Mouse (Mus musculus) Muller cell, postnatal 12 days (primary cell): Measurements from ENCODE around the gene Gm7861.
"Not testable (repeated sequence)": the region's sequence is repeated elsewhere in the genome, so short reads cannot be mapped to it uniquely, and the experiment has no call there.

Experiments
- DNase-seq: peaks from one replicate; pipeline ENCODE4 v3.0.0-alpha.2; 2015; ENCODE audit errors: inconsistent ontology term

Gm7861 gene

GRCm38 (mm10) chr8:21594408-21594807 lies at the start of gene Gm7861:
Gm7861 (minus strand) TSS chr8:21594508.
- DNase-seq, result not testable (repeated sequence)

GRCm38 (mm10) chr8:21617883-21618282 lies 23.6 kb upstream of the Gm7861 start, which contains the start of gene Defa26:
Defa26 (plus strand) TSS chr8:21618183.
- DNase-seq, result not testable (repeated sequence)

- DNase-seq, result not testable (repeated sequence)
These were observed 11.6 kb downstream of the Gm7861 start, which contains the start of gene Defa28 for GRCm38 (mm10) chr8:21582706-21583105. Defa28 (plus strand) TSS chr8:21583006.

- DNase-seq, result not testable (repeated sequence)
These were observed 29.2 kb downstream of the Gm7861 start, which contains the start of gene Defa37 for GRCm38 (mm10) chr8:21565086-21565485. Defa37 (plus strand) TSS chr8:21565386.
